Mouse (Mus musculus) ES-E14 (cell line): ENCODE results near the gene Lmntd1.

Experiments used
- CHD2 ChIP-seq: IDR thresholded peaks from 2 replicates; pipeline ENCODE4 v1.6.1; 2014; ENCODE audit warnings: mild to moderate bottlenecking, low read depth, low read length, inconsistent platforms
- HCFC1 ChIP-seq: IDR thresholded peaks from 2 replicates; pipeline ENCODE4 v1.6.1; 2012; ENCODE audit warnings: low read length, inconsistent platforms, borderline replicate concordance; ENCODE audit not compliant: insufficient read depth
- MAFK ChIP-seq: IDR thresholded peaks from 2 replicates; pipeline ENCODE4 v1.6.1; 2014; ENCODE audit warnings: mild to moderate bottlenecking, low read depth, low read length, inconsistent platforms; ENCODE audit not compliant: insufficient read depth
- ZC3H11A ChIP-seq: IDR thresholded peaks from 2 replicates; pipeline ENCODE4 v1.6.1; 2012; ENCODE audit warnings: low read depth, mild to moderate bottlenecking, inconsistent platforms, low read length, borderline replicate concordance

GRCm38 (mm10) chr6:145612611-145613010, 1.5 kb downstream of the Lmntd1 start:
- TF ChIP-seq ZC3H11A, result no peak
- no peak for TF ChIP-seq CHD2
- no peak for TF ChIP-seq MAFK
- no peak for TF ChIP-seq HCFC1
